Mouse (Mus musculus) stomach, postnatal 0 days (tissue): ENCODE results near the gene Ddx39. TPM values are rescaled to one million over a fixed set of nuclear protein-coding genes. Genes with fewer than 3 reads are reported as not detected.

Experiments
- ATAC-seq: fragments of 200-750 bp; cut with Nextera tagmentation; 2 replicates; pipeline ENCODE4 v1.8.0; 2017; ENCODE audit not compliant: low FRiP score, low TSS enrichment
- DNase-seq: peaks from one replicate; pipeline ENCODE4 v3.0.0-alpha.2; 2016; ENCODE audit warnings: low spot score
- H3K27ac ChIP-seq: fragments of 300-500 bp; sonication (generic); replicated peaks from 2 replicates; pipeline ENCODE4 v1.5.1; 2014; ENCODE audit warnings: mild to moderate bottlenecking, control low read depth
- H3K27me3 ChIP-seq: fragments of 300-500 bp; sonication (generic); 2 replicates; pipeline ENCODE4 v1.6.1; 2014; ENCODE audit warnings: low read length; ENCODE audit not compliant: control insufficient read depth, insufficient read depth
- H3K36me3 ChIP-seq: fragments of 300-500 bp; sonication (generic); 2 replicates; pipeline ENCODE4 v1.6.1; 2014; ENCODE audit warnings: low read length, mixed read lengths; ENCODE audit not compliant: control insufficient read depth, insufficient read depth
- H3K4me1 ChIP-seq: fragments of 300-500 bp; sonication (generic); replicated peaks from 2 replicates; pipeline ENCODE4 v1.6.1; 2014; ENCODE audit warnings: antibody characterized with exemption; ENCODE audit not compliant: control insufficient read depth, insufficient read depth
- H3K4me2 ChIP-seq: fragments of 300-500 bp; sonication (generic); replicated peaks from 2 replicates; pipeline ENCODE4 v1.6.1; 2014; ENCODE audit warnings: low read depth, mild to moderate bottlenecking, control low read depth, moderate library complexity
- H3K4me3 ChIP-seq: fragments of 300-500 bp; sonication (generic); 2 replicates; pipeline ENCODE4 v1.5.1; 2014; ENCODE audit warnings: low read depth, low read length, control low read depth
- H3K9ac ChIP-seq: fragments of 300-500 bp; sonication (generic); 2 replicates; pipeline ENCODE4 v1.6.1; 2014; ENCODE audit warnings: mild to moderate bottlenecking, low read length, control low read depth, mixed read lengths
- H3K9me3 ChIP-seq: fragments of 300-500 bp; sonication (generic); 2 replicates; pipeline ENCODE4 v1.6.1; 2016; ENCODE audit warnings: low read length; ENCODE audit not compliant: control insufficient read depth
- CTCF ChIP-seq: IDR thresholded peaks from 2 replicates; pipeline ENCODE4 v1.5.1; 2016; ENCODE audit warnings: antibody characterized with exemption, low read depth, mild to moderate bottlenecking, moderate library complexity
- EP300 ChIP-seq: optimal IDR thresholded peaks from 2 replicates; pipeline ENCODE3; 2016; ENCODE audit warnings: antibody characterized with exemption
- WGBS: fragments of 180-500 bp; shearing (Covaris S2); extraction: QIAGEN DNeasy Blood & Tissue Kit; methylation state at CpG from one replicate; pipeline ENCODE4 v1.1.7; 2014; 5-methylcytosine and 5-hydroxymethylcytosine counted together
- polyA plus RNA-seq: library from polyadenylated mRNA; unstranded; fragments of >200 nt; fragmentation: Nextera tagmentation; extraction: Ambion mirVana; gene quantifications from 2 replicates; pipeline ENCODE4 v1.2.1, GENCODE M21; 2015

The Ddx39 gene
- polyA plus RNA-seq, 1 experiment from 2014 or later: 86.6 TPM

- WGBS: 36% methylated on average over 19 of the region's 19 CpGs
- H3K9ac ChIP-seq: peak overlapping the region; percentile 94
- peak overlapping the region; percentile 84 for H3K4me3 ChIP-seq
- H3K9me3 ChIP-seq: no peaks in the 10 kb centered on the region
- peak overlapping the region; percentile 98 for H3K4me2 ChIP-seq
- no peak for TF ChIP-seq EP300
- TF ChIP-seq CTCF: 0 out of 2 replicates have a peak, but pooled peaks have one; percentile 15
- peaks cover 7% of the 10 kb centered on the region for H3K4me1 ChIP-seq
- no peaks in the 10 kb centered on the region for H3K27me3 ChIP-seq
- peak; percentile 84 for DNase-seq
- ATAC-seq: peak; percentile 69
- peak overlapping the region; percentile 94 for H3K27ac ChIP-seq
- peaks cover 1% of the 10 kb centered on the region for H3K36me3 ChIP-seq
Measured at GRCm38 (mm10) chr8:83697374-83698220, 17.4 kb upstream of the Ddx39 start.

- 4% methylated on average over 15 of the region's 15 CpGs for WGBS
- Histone ChIP-seq H3K4me1 (peaks cover 7% of the 10 kb centered on the region), H3K9me3 (no peaks in the 10 kb centered on the region), H3K4me2 (peak overlapping the region; percentile 98), H3K27ac (peak overlapping the region; percentile 94), H3K4me3 (peak overlapping the region; percentile 84), H3K9ac (peak overlapping the region; percentile 94), H3K27me3 (no peaks in the 10 kb centered on the region), H3K36me3 (no peaks in the 10 kb centered on the region)
- TF ChIP-seq CTCF (no peak), EP300 (no peak)
- ATAC-seq (peak; percentile 12; the same call in 1 of the 2 replicates), DNase-seq (peak; percentile 66)
Measured at GRCm38 (mm10) chr8:83698291-83698660, 16.7 kb upstream of the Ddx39 start.

GRCm38 (mm10) chr8:83698661-83699453 is 16.1 kb upstream of the Ddx39 start, which contains the start of gene Pkn1:
TSS of gene Pkn1 (minus strand) at chr8:83699179.
- H3K27me3 ChIP-seq: no peaks in the 10 kb centered on the region
- H3K27ac ChIP-seq: peak within 1 kb of the TSS; percentile 94
- under 1% methylated on average over 43 of the region's 85 CpGs for WGBS
- peak within 1 kb of the TSS; percentile 94 for H3K9ac ChIP-seq
- ATAC-seq (peak; percentile 84), DNase-seq (peak; percentile 88)
- no peaks in the 10 kb centered on the region for H3K9me3 ChIP-seq
- H3K36me3 ChIP-seq: no peaks in the 10 kb centered on the region
- peak within 1 kb of the TSS; percentile 98 for H3K4me2 ChIP-seq
- peaks cover 7% of the 10 kb centered on the region for H3K4me1 ChIP-seq
- peak within 1 kb of the TSS; percentile 84 for H3K4me3 ChIP-seq
- no peak for TF ChIP-seq EP300
- peak; percentile 40; the same call in 1 of the 2 replicates for TF ChIP-seq CTCF

- Histone ChIP-seq H3K27ac (peak overlapping the region; percentile 94), H3K9ac (peak overlapping the region; percentile 94), H3K27me3 (no peaks in the 10 kb centered on the region), H3K4me3 (peak overlapping the region; percentile 84), H3K4me1 (peaks cover 7% of the 10 kb centered on the region), H3K36me3 (no peaks in the 10 kb centered on the region), H3K9me3 (no peaks in the 10 kb centered on the region), H3K4me2 (peak overlapping the region; percentile 98)
- no peak for DNase-seq
- ATAC-seq: no peak
- 19% methylated on average over 9 of the region's 9 CpGs for WGBS
- TF ChIP-seq CTCF (no peak), EP300 (no peak)
Measured at GRCm38 (mm10) chr8:83699566-83699965, 15.4 kb upstream of the Ddx39 start.

DNA sequence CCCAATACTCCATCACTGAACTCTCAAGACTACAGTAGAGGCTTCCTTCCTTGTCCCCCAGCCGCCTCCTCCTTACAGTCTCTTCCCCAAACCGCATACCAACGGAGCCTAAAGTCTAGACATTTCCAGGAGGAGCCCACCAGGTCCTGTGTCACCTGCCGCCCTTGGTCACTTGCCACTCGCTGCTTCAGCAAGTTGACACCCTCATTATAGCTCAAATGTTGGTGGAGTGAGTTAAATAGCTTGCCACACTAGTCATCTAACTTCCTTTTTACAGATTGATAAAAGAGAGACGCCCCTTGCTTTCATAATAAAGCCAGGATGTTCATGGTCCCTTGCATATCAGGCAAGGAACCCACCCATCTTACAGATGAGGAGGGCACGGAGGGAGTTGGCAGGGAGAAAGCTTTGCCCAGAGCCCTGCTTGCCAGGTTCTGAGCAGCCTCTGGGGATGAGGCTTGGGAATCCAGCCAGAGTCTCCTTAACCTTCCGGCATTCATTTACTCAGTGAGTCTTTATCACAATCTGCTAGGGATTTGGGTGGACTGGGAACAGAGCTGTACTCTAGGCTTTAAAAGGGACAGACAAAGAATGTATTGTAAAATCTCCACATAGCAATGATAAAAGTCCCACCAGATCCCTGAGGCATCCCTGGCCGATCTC is 14.4 kb upstream of the Ddx39 start:
- H3K27ac ChIP-seq: no peak overlapping the region
- no peaks in the 10 kb centered on the region for H3K36me3 ChIP-seq
- no peaks in the 10 kb centered on the region for H3K27me3 ChIP-seq
- H3K4me3 ChIP-seq: no peak overlapping the region
- TF ChIP-seq CTCF (no peak), EP300 (no peak)
- H3K4me1 ChIP-seq: peaks cover 7% of the 10 kb centered on the region
- ATAC-seq (no peak), DNase-seq (no peak)
- H3K4me2 ChIP-seq: no peak overlapping the region
- no peak overlapping the region for H3K9ac ChIP-seq
- WGBS: 64% methylated on average over 9 of the region's 9 CpGs
- no peaks in the 10 kb centered on the region for H3K9me3 ChIP-seq
